Mouse (Mus musculus) liver, embryonic 14.5 days (tissue): Measurements from ENCODE around the gene Ier2. TPM values are rescaled to one million over a fixed set of nuclear protein-coding genes. Genes with fewer than 3 reads are reported as not detected.
"Not testable (repeated sequence)": the region's sequence is repeated elsewhere in the genome, so short reads cannot be mapped to it uniquely, and the experiment has no call there.

Experiments
- ATAC-seq: fragments of 200-750 bp; cut with Nextera tagmentation; 2 replicates; pipeline ENCODE4 v1.8.0; 2017; ENCODE audit warnings: moderate number of reproducible peaks, mild to moderate bottlenecking, moderate library complexity; ENCODE audit not compliant: insufficient read depth
- DNase-seq, 3 experiments: peaks; one replicate each; pipeline ENCODE4 v3.0.0-alpha.2; 2012 to 2013; ENCODE audit warnings: low read depth in 3 of 3, low spot score in 3 of 3
- H3K27ac ChIP-seq: fragments of 300-500 bp; sonication (generic); 2 replicates; pipeline ENCODE4 v1.5.1; 2014; ENCODE audit warnings: moderate library complexity, mild to moderate bottlenecking, control low read depth, inconsistent platforms
- H3K27me3 ChIP-seq: fragments of 300-500 bp; sonication (generic); 2 replicates; pipeline ENCODE4 v1.6.1; 2014; ENCODE audit warnings: mild to moderate bottlenecking, low read length, moderate library complexity; ENCODE audit not compliant: control insufficient read depth, insufficient read depth
- H3K36me3 ChIP-seq: fragments of 300-500 bp; sonication (generic); replicated peaks from 2 replicates; pipeline ENCODE4 v1.6.1; 2014; ENCODE audit warnings: low read depth; ENCODE audit not compliant: control insufficient read depth, insufficient read depth
- H3K4me1 ChIP-seq, 2 experiments: fragments of 200-500 bp in 1 of 2; fragments of 300-500 bp in 1 of 2; sonication (generic) in 1 of 2; replicated peaks; 2 replicates each; pipeline ENCODE4 v1.6.1; 2012 to 2014; ENCODE audit warnings: antibody characterized with exemption in 1 of 2, inconsistent platforms in 1 of 2, low read length in 1 of 2; ENCODE audit not compliant: control insufficient read depth in 2 of 2, insufficient read depth in 2 of 2
- H3K4me2 ChIP-seq: fragments of 300-500 bp; sonication (generic); 2 replicates; pipeline ENCODE4 v1.6.1; 2014; ENCODE audit warnings: low read depth, mild to moderate bottlenecking, control low read depth, moderate library complexity
- H3K4me3 ChIP-seq, 2 experiments: fragments of 200-500 bp in 1 of 2; fragments of 300-500 bp in 1 of 2; sonication (generic) in 1 of 2; 2 replicates each; pipeline ENCODE4 v1.5.1; 2012 to 2014; ENCODE audit warnings: low read depth in 2 of 2, low read length in 2 of 2, mild to moderate bottlenecking in 2 of 2, control low read depth in 1 of 2, inconsistent platforms in 1 of 2, moderate library complexity in 1 of 2; ENCODE audit not compliant: insufficient read depth in 1 of 2
- H3K9ac ChIP-seq: fragments of 300-500 bp; sonication (generic); replicated peaks from 2 replicates; pipeline ENCODE4 v1.6.1; 2014; ENCODE audit warnings: mild to moderate bottlenecking, control low read depth, moderate library complexity
- H3K9me3 ChIP-seq: fragments of 300-500 bp; sonication (generic); 2 replicates; pipeline ENCODE4 v1.6.1; 2016; ENCODE audit warnings: low read length, mixed read lengths; ENCODE audit not compliant: control insufficient read depth
- CTCF ChIP-seq: IDR thresholded peaks from 2 replicates; pipeline ENCODE4 v1.5.1; 2016; ENCODE audit warnings: antibody characterized with exemption, low read depth, control low read depth
- EP300 ChIP-seq: IDR thresholded peaks from 2 replicates; pipeline ENCODE4 v1.6.1; 2016; ENCODE audit warnings: antibody characterized with exemption, low read depth
- WGBS: fragments of 180-500 bp; shearing (Covaris S2); extraction: QIAGEN DNeasy Blood & Tissue Kit; methylation state at CpG from one replicate; pipeline ENCODE4 v1.1.7; 2014; ENCODE audit not compliant: insufficient replicate concordance; 5-methylcytosine and 5-hydroxymethylcytosine counted together
- polyA plus RNA-seq, 2 experiments: library from polyadenylated mRNA; depleted of rRNA in 1 of 2; stranded (reverse) in 1 of 2; unstranded in 1 of 2; fragments of >200 nt; fragmentation: Nextera tagmentation in 1 of 2; extraction: Ambion mirVana in 1 of 2; gene quantifications; 2 replicates each; pipeline versions ENCODE4 v1.2.1 to v1.2.3; 2012 to 2014

The Ier2 gene
- polyA plus RNA-seq, 2 experiments, result 8.4 to 12.6 TPM

GRCm38 (mm10) chr8:84681476-84681875, 18.8 kb upstream of the Ier2 start:
- Histone ChIP-seq H3K4me3 (no peak overlapping the region), H3K27me3 (no peaks in the 10 kb centered on the region), H3K27ac (no peak overlapping the region), H3K9me3 (no peaks in the 10 kb centered on the region), H3K4me2 (no peak overlapping the region), H3K4me1 (peaks cover 14 to 19% of the 10 kb centered on the region in 2 experiments), H3K9ac (no peak overlapping the region), H3K36me3 (peaks cover 10% of the 10 kb centered on the region; the same call in 1 of the 2 replicates)
- DNase-seq, result no peak
- WGBS, result 77% methylated on average over 2 of the region's 2 CpGs
- TF ChIP-seq EP300, result no peak
- no peak for TF ChIP-seq CTCF
- no peak for ATAC-seq

GRCm38 (mm10) chr8:84677305-84677704, 14.7 kb upstream of the Ier2 start:
- Histone ChIP-seq H3K4me3 (no peak overlapping the region), H3K36me3 (peaks cover 36% of the 10 kb centered on the region), H3K27ac (no peak overlapping the region), H3K27me3 (no peaks in the 10 kb centered on the region), H3K9me3 (no peaks in the 10 kb centered on the region), H3K4me2 (no peak overlapping the region), H3K4me1 (peaks cover 3 to 4% of the 10 kb centered on the region in 2 experiments; a peak in 1 of 4 replicates), H3K9ac (no peak overlapping the region)
- DNase-seq, result no peak
- 75% methylated on average over 5 of the region's 5 CpGs for WGBS
- no peak for ATAC-seq
- TF ChIP-seq EP300 (no peak), CTCF (no peak)

DNA sequence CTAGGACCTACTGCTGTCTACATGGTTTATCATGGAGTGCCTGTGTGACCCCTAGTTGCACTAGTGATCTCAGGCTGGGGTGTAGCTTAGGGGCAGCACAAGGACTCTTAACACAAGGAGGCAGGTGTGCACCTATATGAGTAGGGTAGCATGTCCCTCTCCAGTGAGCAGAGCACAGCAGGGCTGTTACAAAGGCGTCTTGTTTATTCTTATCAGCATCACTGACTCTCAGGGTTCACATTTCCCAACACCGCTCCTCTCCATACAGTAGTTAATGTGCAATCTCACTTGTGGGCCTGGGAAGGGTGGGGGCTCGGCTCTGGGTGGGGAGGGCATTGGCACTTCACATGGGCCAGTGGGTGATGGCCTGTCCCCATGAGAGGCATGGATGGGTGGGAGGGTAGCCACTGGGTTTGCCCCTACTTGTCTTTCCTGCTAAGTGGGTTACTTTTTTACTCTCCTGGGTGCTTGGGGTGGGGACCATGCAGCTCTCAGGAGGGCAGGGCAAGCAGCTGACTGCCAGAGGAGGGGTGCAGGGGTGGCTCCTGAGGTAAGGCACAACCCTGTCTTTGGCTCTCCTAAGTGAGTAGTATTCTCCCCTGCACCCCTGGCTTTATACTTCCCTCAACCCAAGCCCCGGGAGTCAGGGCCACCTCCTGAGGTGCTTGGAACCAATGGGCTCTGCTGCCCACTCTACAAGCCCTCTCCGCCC, 7.8 kb upstream of the Ier2 start:
- H3K36me3 ChIP-seq, result peaks cover 21% of the 10 kb centered on the region

GRCm38 (mm10) chr8:84668731-84669485, 6.3 kb upstream of the Ier2 start:
- H3K27me3 ChIP-seq, result no peaks in the 10 kb centered on the region
- DNase-seq (no peak), ATAC-seq (no peak)
- WGBS, result 51% methylated on average over 6 of the region's 6 CpGs
- H3K9ac ChIP-seq, result no peak overlapping the region
- no peak overlapping the region for H3K4me2 ChIP-seq
- H3K9me3 ChIP-seq, result no peaks in the 10 kb centered on the region
- no peak overlapping the region for H3K4me3 ChIP-seq
- H3K27ac ChIP-seq, result no peak overlapping the region
- H3K36me3 ChIP-seq, result peaks cover 10% of the 10 kb centered on the region
- TF ChIP-seq EP300, result no peak
- no peak for TF ChIP-seq CTCF
- peaks cover 8 to 10% of the 10 kb centered on the region in 2 experiments; a peak in 3 of 4 replicates for H3K4me1 ChIP-seq

More for the DNA sequence above, 7.8 kb upstream of the Ier2 start:
- DNase-seq, H3K9me3 ChIP-seq, H3K4me3 ChIP-seq, H3K27me3 ChIP-seq, H3K27ac ChIP-seq, H3K9ac ChIP-seq, H3K4me2 ChIP-seq: not testable (repeated sequence)
- peak; percentile 45; the same call in 1 of the 2 replicates for ATAC-seq
- H3K4me1 ChIP-seq, result peaks cover 7 to 10% of the 10 kb centered on the region in 2 experiments; a peak in 3 of 4 replicates
- WGBS, result 58% methylated on average over 5 of the region's 5 CpGs

- no peaks in the 10 kb centered on the region for H3K9me3 ChIP-seq
- no peak overlapping the region for H3K9ac ChIP-seq
- H3K4me3 ChIP-seq, result no peak overlapping the region
- peaks cover 13 to 16% of the 10 kb centered on the region in 2 experiments for H3K4me1 ChIP-seq
- TF ChIP-seq CTCF (no peak), EP300 (no peak)
- ATAC-seq (no peak), DNase-seq (no peak)
- no peak overlapping the region for H3K4me2 ChIP-seq
- no peak overlapping the region for H3K27ac ChIP-seq
- peaks cover 4% of the 10 kb centered on the region for H3K36me3 ChIP-seq
- 63% methylated on average over 1 of the region's 1 CpGs for WGBS
- no peaks in the 10 kb centered on the region for H3K27me3 ChIP-seq
Observed at GRCm38 (mm10) chr8:84668081-84668480, 5.4 kb upstream of the Ier2 start.
